Mouse (Mus musculus) intestine, postnatal 0 days (tissue): Measurements from ENCODE around the gene Eml5. TPM values are rescaled to one million over a fixed set of nuclear protein-coding genes. Genes with fewer than 3 reads are reported as not detected.

Experiments used
- ATAC-seq: fragments of 200-750 bp; cut with Nextera tagmentation; 2 replicates; pipeline ENCODE4 v1.8.0; 2017; ENCODE audit warnings: mild to moderate bottlenecking, moderate TSS enrichment, moderate library complexity
- H3K27ac ChIP-seq: fragments of 300-500 bp; sonication (generic); 2 replicates; pipeline ENCODE4 v1.5.1; 2014; ENCODE audit warnings: mild to moderate bottlenecking, low read depth, low read length, moderate library complexity
- H3K27me3 ChIP-seq: fragments of 300-500 bp; sonication (generic); replicated peaks from 2 replicates; pipeline ENCODE4 v1.6.1; 2014; ENCODE audit warnings: low read length, mixed read lengths; ENCODE audit not compliant: control insufficient read depth, insufficient read depth
- H3K36me3 ChIP-seq: fragments of 300-500 bp; sonication (generic); 2 replicates; pipeline ENCODE4 v1.6.1; 2014; ENCODE audit warnings: mild to moderate bottlenecking, moderate library complexity; ENCODE audit not compliant: control insufficient read depth, insufficient read depth
- H3K4me1 ChIP-seq: fragments of 300-500 bp; sonication (generic); replicated peaks from 2 replicates; pipeline ENCODE4 v1.6.1; 2014; ENCODE audit warnings: antibody characterized with exemption, low read length, mixed read lengths; ENCODE audit not compliant: control insufficient read depth, insufficient read depth
- H3K4me2 ChIP-seq: fragments of 300-500 bp; sonication (generic); replicated peaks from 2 replicates; pipeline ENCODE4 v1.6.1; 2014; ENCODE audit warnings: low read depth, mild to moderate bottlenecking, moderate library complexity
- H3K4me3 ChIP-seq: fragments of 300-500 bp; sonication (generic); 2 replicates; pipeline ENCODE4 v1.5.1; 2014; ENCODE audit warnings: low read depth, low read length
- H3K9ac ChIP-seq: fragments of 300-500 bp; sonication (generic); 2 replicates; pipeline ENCODE4 v1.6.1; 2014; ENCODE audit warnings: mild to moderate bottlenecking, low read depth, low read length
- H3K9me3 ChIP-seq: fragments of 300-500 bp; sonication (generic); 2 replicates; pipeline ENCODE4 v1.6.1; 2016; ENCODE audit warnings: mixed run types; ENCODE audit not compliant: control insufficient read depth
- CTCF ChIP-seq: sonication (generic); IDR thresholded peaks from 2 replicates; pipeline ENCODE4 v1.5.1; 2016; ENCODE audit warnings: low read depth, mild to moderate bottlenecking, control low read depth, antibody characterized with exemption, moderate library complexity
- WGBS: fragments of 180-500 bp; shearing (Covaris S2); extraction: QIAGEN DNeasy Blood & Tissue Kit; methylation state at CpG from one replicate; pipeline ENCODE4 v1.1.7; 2014; 5-methylcytosine and 5-hydroxymethylcytosine counted together
- polyA plus RNA-seq: library from polyadenylated mRNA; unstranded; fragments of >200 nt; fragmentation: Nextera tagmentation; extraction: Ambion mirVana; gene quantifications from 2 replicates; pipeline ENCODE4 v1.2.1, GENCODE M21; 2015

Eml5 gene
- polyA plus RNA-seq, 1 experiment from 2014 or later, result 1.3 TPM

- ATAC-seq, result no peak
- peaks cover 79% of the 10 kb centered on the region for H3K36me3 ChIP-seq
- H3K9me3 ChIP-seq, result no peaks in the 10 kb centered on the region
- TF ChIP-seq CTCF, result peak; percentile 60
- no peak overlapping the region for H3K9ac ChIP-seq
- H3K4me2 ChIP-seq, result no peak overlapping the region
- H3K4me1 ChIP-seq, result no peaks in the 10 kb centered on the region
- 84% methylated on average over 4 of the region's 4 CpGs for WGBS
- no peaks in the 10 kb centered on the region for H3K27me3 ChIP-seq
- no peak overlapping the region for H3K27ac ChIP-seq
- no peak overlapping the region for H3K4me3 ChIP-seq
Measured at GRCm38 (mm10) chr12:98779148-98779547, 122.1 kb downstream of the Eml5 start.

DNA sequence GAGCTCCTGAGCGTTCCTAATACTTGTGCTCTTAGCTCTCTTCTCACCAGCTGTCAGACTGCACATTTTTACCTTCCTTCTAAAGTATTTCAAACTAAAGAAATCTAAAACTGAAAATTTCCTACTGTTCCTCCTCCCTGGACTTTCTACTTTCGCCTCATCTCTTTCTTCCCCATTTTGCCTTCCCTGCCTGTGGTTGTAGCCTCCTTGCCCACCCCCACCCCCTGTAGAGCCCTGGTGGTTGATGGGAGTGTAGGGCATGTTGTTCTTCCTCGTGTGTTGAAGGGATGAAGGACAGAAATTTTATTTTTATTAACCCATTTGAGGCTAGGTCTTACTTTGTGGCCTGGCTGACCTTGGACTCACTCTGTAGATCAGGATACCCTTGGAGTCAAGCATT, 123.8 kb downstream of the Eml5 start:
- TF ChIP-seq CTCF, result no peak
- WGBS, result 75% methylated on average over 3 of the region's 3 CpGs
- H3K27me3 ChIP-seq, result no peaks in the 10 kb centered on the region

GRCm38 (mm10) chr12:98766241-98766640, 135.0 kb downstream of the Eml5 start:
- no peak overlapping the region for H3K27ac ChIP-seq
- WGBS, result 83% methylated on average over 2 of the region's 2 CpGs
- ATAC-seq, result peak; percentile 36; the same call in 1 of the 2 replicates

More for the DNA sequence above, 123.8 kb downstream of the Eml5 start:
- no peaks in the 10 kb centered on the region for H3K4me1 ChIP-seq
- H3K9me3 ChIP-seq, result no peaks in the 10 kb centered on the region
- H3K4me2 ChIP-seq, result no peak overlapping the region
- no peak overlapping the region for H3K9ac ChIP-seq
- H3K4me3 ChIP-seq, result no peak overlapping the region
- no peak overlapping the region for H3K27ac ChIP-seq
- ATAC-seq, result no peak
- peaks cover 76% of the 10 kb centered on the region for H3K36me3 ChIP-seq

GRCm38 (mm10) chr12:98759700-98760099, 141.6 kb downstream of the Eml5 start:
- Histone ChIP-seq H3K27me3 (no peaks in the 10 kb centered on the region), H3K9ac (no peak overlapping the region), H3K27ac (no peak overlapping the region), H3K9me3 (no peaks in the 10 kb centered on the region), H3K4me2 (no peak overlapping the region), H3K36me3 (peaks cover 46% of the 10 kb centered on the region), H3K4me3 (no peak overlapping the region), H3K4me1 (no peaks in the 10 kb centered on the region)
- WGBS, result 95% methylated on average over 6 of the region's 6 CpGs
- no peak for TF ChIP-seq CTCF
- ATAC-seq, result no peak

More at GRCm38 (mm10) chr12:98766241-98766640, 135.0 kb downstream of the Eml5 start:
- no peak overlapping the region for H3K9ac ChIP-seq
- H3K27me3 ChIP-seq, result no peaks in the 10 kb centered on the region
- no peak for TF ChIP-seq CTCF
- no peak overlapping the region for H3K4me2 ChIP-seq
- no peaks in the 10 kb centered on the region for H3K9me3 ChIP-seq
- H3K4me3 ChIP-seq, result no peak overlapping the region
- H3K36me3 ChIP-seq, result peaks cover 43% of the 10 kb centered on the region
- no peaks in the 10 kb centered on the region for H3K4me1 ChIP-seq

- WGBS, result 86% methylated on average over 6 of the region's 6 CpGs
- H3K9ac ChIP-seq, result no peak overlapping the region
- H3K27me3 ChIP-seq, result no peaks in the 10 kb centered on the region
- H3K9me3 ChIP-seq, result no peaks in the 10 kb centered on the region
- no peak overlapping the region for H3K4me2 ChIP-seq
- peak; percentile 36 for TF ChIP-seq CTCF
- peaks cover 45% of the 10 kb centered on the region for H3K36me3 ChIP-seq
- H3K4me3 ChIP-seq, result no peak overlapping the region
- no peak for ATAC-seq
- H3K27ac ChIP-seq, result no peak overlapping the region
- no peaks in the 10 kb centered on the region for H3K4me1 ChIP-seq
Measured at GRCm38 (mm10) chr12:98757636-98758035, 143.6 kb downstream of the Eml5 start.

GRCm38 (mm10) chr12:98747380-98747753, 153.9 kb downstream of the Eml5 start:
- Histone ChIP-seq H3K4me2 (peak overlapping the region; percentile 66), H3K36me3 (0 out of 2 replicates have a peak, but pooled peaks cover 4% of the 10 kb centered on the region), H3K9ac (peak overlapping the region; percentile 86), H3K27ac (peak overlapping the region; percentile 85), H3K27me3 (no peaks in the 10 kb centered on the region), H3K4me1 (no peaks in the 10 kb centered on the region), H3K4me3 (peak overlapping the region; percentile 90), H3K9me3 (no peaks in the 10 kb centered on the region)
- ATAC-seq, result no peak
- TF ChIP-seq CTCF, result no peak
- under 1% methylated on average over 11 of the region's 14 CpGs for WGBS
